Mouse (Mus musculus) hindbrain, embryonic 10.5 days (tissue): ENCODE data around the gene Ctnna3. TPM values are rescaled to one million over a fixed set of nuclear protein-coding genes. Genes with fewer than 3 reads are reported as not detected.
"Not testable (repeated sequence)": the region's sequence is repeated elsewhere in the genome, so short reads cannot be mapped to it uniquely, and the experiment has no call there.

Source experiments
- DNase-seq: peaks from one replicate; pipeline ENCODE4 v3.0.0-alpha.2; 2017; ENCODE audit warnings: low spot score
- H3K27ac ChIP-seq: fragments of 300-500 bp; sonication (generic); 2 replicates; pipeline ENCODE4 v1.5.1; 2016; ENCODE audit warnings: mild to moderate bottlenecking, moderate library complexity
- H3K27me3 ChIP-seq: fragments of 300-500 bp; sonication (generic); 2 replicates; pipeline ENCODE4 v1.6.1; 2016; ENCODE audit warnings: mild to moderate bottlenecking; ENCODE audit not compliant: poor library complexity, insufficient read depth, severe bottlenecking
- H3K36me3 ChIP-seq: fragments of 300-500 bp; sonication (generic); 2 replicates; pipeline ENCODE4 v1.6.1; 2016; ENCODE audit warnings: mild to moderate bottlenecking, moderate library complexity
- H3K4me1 ChIP-seq: fragments of 300-500 bp; sonication (generic); replicated peaks from 2 replicates; pipeline ENCODE4 v1.6.1; 2016; ENCODE audit warnings: mild to moderate bottlenecking
- H3K4me3 ChIP-seq: fragments of 300-500 bp; sonication (generic); 2 replicates; pipeline ENCODE4 v1.5.1; 2016; ENCODE audit warnings: mild to moderate bottlenecking, moderate library complexity
- H3K9me3 ChIP-seq: fragments of 300-500 bp; sonication (generic); 2 replicates; pipeline ENCODE4 v1.6.1; 2016; ENCODE audit warnings: mild to moderate bottlenecking, moderate library complexity
- WGBS: fragments of 180-500 bp; shearing (Covaris S2); methylation state at CpG from one replicate; pipeline ENCODE4 v1.1.7; 2016; 5-methylcytosine and 5-hydroxymethylcytosine counted together
- polyA plus RNA-seq: library from polyadenylated mRNA; unstranded; fragments of >200 nt; fragmentation: Nextera tagmentation; extraction: Ambion mirVana; gene quantifications from 2 replicates; pipeline ENCODE4 v1.2.1, GENCODE M21; 2016

The Ctnna3 gene
- polyA plus RNA-seq, 1 experiment from 2014 or later, result 0.21 TPM

GRCm38 (mm10) chr10:64305802-64306201 is 875.9 kb downstream of the Ctnna3 start:
- no peaks in the 10 kb centered on the region for H3K9me3 ChIP-seq
- no peak overlapping the region for H3K27ac ChIP-seq
- no peaks in the 10 kb centered on the region for H3K36me3 ChIP-seq
- no peaks in the 10 kb centered on the region for H3K27me3 ChIP-seq
- H3K4me3 ChIP-seq, result no peak overlapping the region
- H3K4me1 ChIP-seq, result no peaks in the 10 kb centered on the region
- no peak for DNase-seq

GRCm38 (mm10) chr10:64311622-64312292 is 881.9 kb downstream of the Ctnna3 start:
- Histone ChIP-seq H3K27ac (no peak overlapping the region), H3K9me3 (no peaks in the 10 kb centered on the region), H3K4me1 (no peaks in the 10 kb centered on the region), H3K36me3 (no peaks in the 10 kb centered on the region), H3K27me3 (no peaks in the 10 kb centered on the region), H3K4me3 (no peak overlapping the region)
- DNase-seq, result no peak
- 93% methylated on average over 2 of the region's 2 CpGs for WGBS

GRCm38 (mm10) chr10:64320332-64320731 is 890.4 kb downstream of the Ctnna3 start:
- no peaks in the 10 kb centered on the region for H3K9me3 ChIP-seq
- no peaks in the 10 kb centered on the region for H3K36me3 ChIP-seq
- no peak for DNase-seq
- 94% methylated on average over 7 of the region's 7 CpGs for WGBS
- no peaks in the 10 kb centered on the region for H3K27me3 ChIP-seq
- no peaks in the 10 kb centered on the region for H3K4me1 ChIP-seq
- H3K27ac ChIP-seq, result no peak overlapping the region
- H3K4me3 ChIP-seq, result no peak overlapping the region

- Histone ChIP-seq H3K4me1 (no peaks in the 10 kb centered on the region), H3K27me3 (no peaks in the 10 kb centered on the region), H3K4me3 (no peak overlapping the region), H3K9me3 (no peaks in the 10 kb centered on the region), H3K36me3 (no peaks in the 10 kb centered on the region), H3K27ac (no peak overlapping the region)
- DNase-seq, result no peak
- 73% methylated on average over 4 of the region's 4 CpGs for WGBS
These were observed 912.9 kb downstream of the Ctnna3 start for GRCm38 (mm10) chr10:64342702-64343379.

GRCm38 (mm10) chr10:64373288-64373687 is 943.4 kb downstream of the Ctnna3 start:
- no peak overlapping the region for H3K27ac ChIP-seq
- H3K4me3 ChIP-seq, result no peak overlapping the region
- no peaks in the 10 kb centered on the region for H3K4me1 ChIP-seq
- H3K27me3 ChIP-seq, result no peaks in the 10 kb centered on the region
- 81% methylated on average over 3 of the region's 3 CpGs for WGBS
- H3K9me3 ChIP-seq, result no peaks in the 10 kb centered on the region
- no peaks in the 10 kb centered on the region for H3K36me3 ChIP-seq
- no peak for DNase-seq

- no peaks in the 10 kb centered on the region for H3K4me1 ChIP-seq
- H3K4me3 ChIP-seq, result no peak overlapping the region
- H3K9me3 ChIP-seq, result no peaks in the 10 kb centered on the region
- H3K27ac ChIP-seq, result no peak overlapping the region
- DNase-seq, result no peak
- H3K27me3 ChIP-seq, result no peaks in the 10 kb centered on the region
- no peaks in the 10 kb centered on the region for H3K36me3 ChIP-seq
- WGBS, result 91% methylated on average over 4 of the region's 4 CpGs
These were observed 947.9 kb downstream of the Ctnna3 start for GRCm38 (mm10) chr10:64377751-64378150.

GRCm38 (mm10) chr10:64396579-64396978 is 966.7 kb downstream of the Ctnna3 start:
- H3K9me3 ChIP-seq, result no peaks in the 10 kb centered on the region
- 65% methylated on average over 2 of the region's 2 CpGs for whole genome bisulfite sequencing
- H3K27me3 ChIP-seq, result no peaks in the 10 kb centered on the region
- H3K27ac ChIP-seq, result no peak overlapping the region
- H3K36me3 ChIP-seq, result no peaks in the 10 kb centered on the region
- DNase-seq, result no peak
- H3K4me3 ChIP-seq, result no peak overlapping the region
- H3K4me1 ChIP-seq, result no peaks in the 10 kb centered on the region

GRCm38 (mm10) chr10:64418396-64418795 is 988.5 kb downstream of the Ctnna3 start:
- not testable (repeated sequence) for H3K4me1 ChIP-seq, H3K27me3 ChIP-seq, H3K9me3 ChIP-seq, H3K36me3 ChIP-seq, H3K27ac ChIP-seq, DNase-seq, H3K4me3 ChIP-seq
- WGBS, result 33% methylated on average over 1 of the region's 1 CpGs

- no peak overlapping the region for H3K4me3 ChIP-seq
- H3K4me1 ChIP-seq, result no peaks in the 10 kb centered on the region
These were observed 1008.8 kb downstream of the Ctnna3 start for GRCm38 (mm10) chr10:64438736-64439135.

GRCm38 (mm10) chr10:64448624-64449023 is 1018.7 kb downstream of the Ctnna3 start:
- H3K36me3 ChIP-seq, result no peaks in the 10 kb centered on the region
- WGBS, result 89% methylated on average over 2 of the region's 2 CpGs
- no peaks in the 10 kb centered on the region; the same call in 1 of the 2 replicates for H3K4me1 ChIP-seq
- no peak for DNase-seq
- H3K9me3 ChIP-seq, result no peaks in the 10 kb centered on the region
- H3K27ac ChIP-seq, result no peak overlapping the region
- no peak overlapping the region for H3K4me3 ChIP-seq
- no peaks in the 10 kb centered on the region for H3K27me3 ChIP-seq

More at GRCm38 (mm10) chr10:64438736-64439135, 1008.8 kb downstream of the Ctnna3 start:
- no peaks in the 10 kb centered on the region for H3K27me3 ChIP-seq
- H3K9me3 ChIP-seq, result no peaks in the 10 kb centered on the region
- H3K36me3 ChIP-seq, result no peaks in the 10 kb centered on the region
- H3K27ac ChIP-seq, result no peak overlapping the region
- no peak for DNase-seq

- H3K27ac ChIP-seq, result no peak overlapping the region
- H3K36me3 ChIP-seq, result no peaks in the 10 kb centered on the region
- no peaks in the 10 kb centered on the region for H3K9me3 ChIP-seq
- no peaks in the 10 kb centered on the region for H3K27me3 ChIP-seq
- 86% methylated on average over 5 of the region's 5 CpGs for WGBS
- no peaks in the 10 kb centered on the region for H3K4me1 ChIP-seq
- no peak for DNase-seq
- no peak overlapping the region for H3K4me3 ChIP-seq
These were observed 1053.4 kb downstream of the Ctnna3 start for GRCm38 (mm10) chr10:64483281-64483680.

- Histone ChIP-seq H3K27ac (no peak overlapping the region), H3K9me3 (no peaks in the 10 kb centered on the region), H3K27me3 (no peaks in the 10 kb centered on the region), H3K36me3 (no peaks in the 10 kb centered on the region), H3K4me3 (no peak overlapping the region), H3K4me1 (no peaks in the 10 kb centered on the region)
- no peak for DNase-seq
These were observed 1059.6 kb downstream of the Ctnna3 start for GRCm38 (mm10) chr10:64489471-64489870.

- no peaks in the 10 kb centered on the region for H3K4me1 ChIP-seq
- DNase-seq, result no peak
- H3K36me3 ChIP-seq, result no peaks in the 10 kb centered on the region
- H3K4me3 ChIP-seq, result no peak overlapping the region
- no peaks in the 10 kb centered on the region for H3K27me3 ChIP-seq
- WGBS, result 72% methylated on average over 3 of the region's 3 CpGs
- H3K27ac ChIP-seq, result no peak overlapping the region
- H3K9me3 ChIP-seq, result no peaks in the 10 kb centered on the region
These were observed 1113.7 kb downstream of the Ctnna3 start for GRCm38 (mm10) chr10:64543647-64544046.
